Mouse (Mus musculus): ENCODE measurements around the gene Acss2.

The Acss2 gene

DNA sequence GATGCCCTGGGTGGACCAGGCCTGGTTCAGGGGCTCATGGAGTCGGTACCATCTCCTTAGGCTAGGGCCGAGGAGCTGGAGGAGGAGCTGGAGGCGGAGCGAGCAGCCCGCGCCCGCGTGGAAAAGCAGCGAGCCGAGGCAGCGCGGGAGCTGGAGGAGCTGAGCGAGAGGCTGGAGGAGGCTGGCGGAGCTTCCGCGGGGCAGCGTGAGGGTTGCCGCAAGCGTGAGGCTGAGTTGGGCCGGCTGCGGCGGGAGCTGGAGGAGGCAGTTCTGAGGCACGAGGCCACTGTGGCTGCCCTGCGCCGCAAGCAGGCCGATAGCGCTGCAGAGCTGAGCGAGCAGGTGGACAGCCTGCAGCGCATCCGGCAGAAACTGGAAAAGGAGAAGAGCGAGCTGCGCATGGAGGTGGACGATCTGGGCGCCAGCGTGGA lies 111.5 kb downstream of the Acss2 start:
- peak; percentile 46 for DNase-seq (ENCODE audit: extremely low spot score)

DNA sequence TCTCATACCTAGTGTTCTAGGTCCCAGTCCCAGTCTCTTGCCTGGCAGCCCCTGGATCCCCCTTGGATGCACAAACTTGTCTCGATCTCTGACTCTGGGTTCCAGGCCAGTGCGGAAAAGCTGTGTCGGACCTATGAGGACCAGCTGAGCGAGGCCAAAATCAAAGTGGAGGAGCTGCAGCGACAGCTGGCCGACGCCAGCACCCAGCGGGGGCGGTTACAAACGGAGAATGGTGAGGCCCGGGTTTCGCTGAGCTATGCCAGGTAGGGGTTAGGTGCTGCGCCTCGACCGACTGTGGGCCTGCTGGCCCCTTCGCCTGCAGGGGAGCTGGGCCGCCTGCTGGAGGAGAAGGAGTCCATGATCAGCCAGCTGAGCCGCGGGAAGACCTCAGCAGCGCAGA lies 112.4 kb downstream of the Acss2 start:
- peak; percentile 42 for DNase-seq (ENCODE audit: extremely low spot score)

DNA sequence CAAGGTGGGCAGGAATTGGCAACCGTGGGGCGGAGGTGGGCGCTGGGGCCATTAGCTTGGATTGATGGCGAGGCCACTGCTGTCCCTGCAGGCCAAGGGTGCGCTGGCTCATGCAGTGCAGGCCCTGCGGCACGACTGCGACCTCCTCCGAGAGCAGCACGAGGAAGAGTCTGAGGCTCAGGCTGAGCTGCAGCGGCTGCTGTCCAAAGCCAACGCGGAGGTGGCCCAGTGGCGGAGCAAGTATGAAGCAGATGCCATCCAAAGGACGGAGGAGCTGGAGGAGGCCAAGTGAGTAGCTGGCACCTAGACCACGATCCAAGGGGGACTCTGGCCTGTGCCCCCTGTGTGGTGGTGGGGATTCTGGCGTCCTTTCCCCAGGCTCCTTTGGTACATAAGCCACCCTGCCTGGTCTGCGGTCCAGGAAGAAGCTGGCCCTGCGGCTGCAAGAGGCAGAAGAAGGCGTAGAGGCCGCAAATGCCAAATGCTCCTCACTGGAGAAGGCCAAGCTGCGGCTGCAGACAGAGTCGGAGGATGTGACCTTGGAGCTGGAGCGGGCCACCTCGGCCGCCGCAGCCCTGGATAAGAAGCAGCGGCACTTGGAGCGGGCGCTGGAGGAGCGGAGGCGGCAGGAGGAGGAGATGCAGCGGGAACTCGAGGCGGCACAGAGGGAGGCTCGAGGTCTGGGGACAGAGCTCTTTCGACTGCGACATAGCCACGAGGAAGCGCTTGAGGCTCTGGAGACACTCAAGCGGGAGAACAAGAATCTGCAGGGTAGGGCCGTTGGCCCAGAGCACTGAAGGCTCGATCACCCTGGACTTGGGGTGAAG lies 113.1 kb downstream of the Acss2 start:
- peak; percentile 44 for DNase-seq (ENCODE audit: extremely low spot score)

DNA sequence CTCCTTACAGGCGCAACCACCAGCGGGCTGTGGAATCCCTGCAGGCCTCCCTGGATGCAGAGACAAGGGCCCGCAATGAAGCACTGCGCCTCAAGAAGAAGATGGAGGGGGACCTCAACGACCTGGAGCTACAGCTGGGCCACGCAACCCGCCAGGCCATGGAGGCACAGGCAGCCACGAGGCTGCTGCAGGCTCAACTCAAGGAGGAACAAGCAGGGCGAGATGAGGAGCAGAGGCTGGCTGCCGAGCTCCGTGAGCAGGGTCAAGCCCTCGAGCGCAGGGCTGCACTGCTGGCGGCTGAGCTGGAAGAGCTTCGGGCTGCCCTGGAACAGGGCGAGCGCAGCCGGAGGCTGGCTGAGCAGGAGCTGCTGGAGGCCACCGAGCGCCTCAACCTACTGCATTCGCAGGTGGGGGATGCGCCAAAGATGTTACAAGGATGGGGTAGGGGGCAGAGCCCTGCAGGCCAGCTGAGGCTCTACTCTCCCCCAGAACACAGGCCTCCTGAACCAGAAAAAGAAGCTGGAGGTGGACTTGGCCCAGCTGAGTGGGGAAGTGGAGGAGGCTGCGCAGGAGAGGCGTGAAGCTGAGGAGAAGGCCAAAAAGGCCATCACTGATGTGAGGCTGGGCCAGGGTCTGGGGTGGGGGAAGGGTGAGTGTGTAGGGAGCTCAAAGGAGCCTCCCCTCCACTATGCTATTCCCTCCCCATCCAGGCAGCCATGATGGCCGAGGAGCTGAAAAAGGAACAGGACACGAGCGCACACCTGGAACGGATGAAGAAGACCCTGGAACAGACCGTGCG lies 114.6 kb downstream of the Acss2 start:
- no peak for DNase-seq (ENCODE audit: extremely low spot score)

DNA sequence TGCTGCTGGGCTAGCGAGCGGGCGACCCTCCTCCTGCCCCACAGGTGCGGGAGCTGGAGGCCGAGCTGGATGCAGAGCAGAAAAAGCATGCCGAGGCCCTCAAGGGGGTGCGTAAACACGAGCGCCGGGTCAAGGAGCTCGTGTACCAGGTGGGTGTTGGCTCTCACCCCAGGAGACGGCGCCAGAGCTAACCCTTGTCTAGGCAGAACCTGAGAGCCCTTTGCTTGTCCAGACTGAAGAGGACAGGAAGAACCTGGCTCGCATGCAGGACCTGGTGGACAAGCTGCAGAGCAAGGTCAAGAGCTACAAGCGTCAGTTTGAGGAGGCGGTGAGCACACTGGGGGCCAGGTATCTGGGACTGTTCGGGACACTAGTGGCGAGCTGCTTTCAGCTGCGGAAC lies 115.4 kb downstream of the Acss2 start:
- DNase-seq (ENCODE audit: extremely low spot score) = no peak

DNA sequence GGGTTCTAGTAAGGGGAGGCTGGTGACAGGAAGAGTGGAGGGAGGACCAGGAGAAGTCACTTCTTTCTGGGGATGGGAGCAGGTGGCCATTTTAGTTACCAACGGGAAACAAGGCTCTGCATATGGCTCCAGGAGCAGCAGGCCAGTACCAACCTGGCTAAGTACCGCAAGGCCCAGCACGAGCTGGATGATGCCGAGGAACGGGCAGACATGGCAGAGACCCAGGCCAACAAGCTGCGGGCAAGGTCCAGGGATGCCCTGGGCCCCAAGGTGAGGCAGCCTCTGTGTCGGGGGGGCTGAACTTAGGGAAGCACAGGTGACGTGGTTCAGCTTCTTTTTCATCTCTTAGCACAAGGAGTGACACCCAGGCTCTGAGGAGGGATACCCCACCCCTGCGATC lies 116.0 kb downstream of the Acss2 start:
- DNase-seq (ENCODE audit: extremely low spot score) = no peak

DNA sequence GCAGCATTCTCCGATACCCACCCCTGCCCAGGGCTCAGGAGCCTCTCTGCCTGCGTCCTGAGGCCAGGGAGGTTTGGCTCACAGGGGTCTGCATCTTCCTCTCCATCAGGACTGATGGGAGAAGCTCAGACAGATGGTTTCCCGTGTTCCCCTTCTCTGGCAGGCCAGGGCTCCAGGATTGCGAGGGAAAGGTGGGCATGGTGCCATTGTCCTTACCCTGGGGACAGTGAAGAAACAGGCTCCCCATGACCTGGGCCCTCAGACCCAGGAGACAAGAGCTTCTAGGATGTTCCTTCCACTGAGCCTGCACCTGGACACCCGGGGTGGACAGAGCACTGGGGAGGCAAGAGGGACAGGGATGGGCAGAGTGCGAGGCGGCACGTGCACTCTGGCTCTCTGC lies 116.8 kb downstream of the Acss2 start:
- no peak for DNase-seq (ENCODE audit: extremely low spot score)

Data from embryo, embryonic 9.5 days (tissue).